Mouse (Mus musculus) lung, postnatal 0 days (tissue): ENCODE results near the gene Fscn3.

ENCODE experiments used
- CTCF ChIP-seq: IDR thresholded peaks from 2 replicates; pipeline ENCODE4 v1.5.1; 2016; ENCODE audit warnings: antibody characterized with exemption, mild to moderate bottlenecking
- EP300 ChIP-seq: IDR thresholded peaks from 2 replicates; pipeline ENCODE4 v1.6.1; 2016; ENCODE audit warnings: antibody characterized with exemption, mild to moderate bottlenecking, control low read depth

GRCm38 (mm10) chr6:28410053-28410452 is 17.5 kb upstream of the Fscn3 start:
- TF ChIP-seq CTCF: no peak
- peak; percentile 55; the same call in 1 of the 2 replicates for TF ChIP-seq EP300
